8 mouse cellular contexts compared by ENCODE assay signal in the genomic region with DNA sequence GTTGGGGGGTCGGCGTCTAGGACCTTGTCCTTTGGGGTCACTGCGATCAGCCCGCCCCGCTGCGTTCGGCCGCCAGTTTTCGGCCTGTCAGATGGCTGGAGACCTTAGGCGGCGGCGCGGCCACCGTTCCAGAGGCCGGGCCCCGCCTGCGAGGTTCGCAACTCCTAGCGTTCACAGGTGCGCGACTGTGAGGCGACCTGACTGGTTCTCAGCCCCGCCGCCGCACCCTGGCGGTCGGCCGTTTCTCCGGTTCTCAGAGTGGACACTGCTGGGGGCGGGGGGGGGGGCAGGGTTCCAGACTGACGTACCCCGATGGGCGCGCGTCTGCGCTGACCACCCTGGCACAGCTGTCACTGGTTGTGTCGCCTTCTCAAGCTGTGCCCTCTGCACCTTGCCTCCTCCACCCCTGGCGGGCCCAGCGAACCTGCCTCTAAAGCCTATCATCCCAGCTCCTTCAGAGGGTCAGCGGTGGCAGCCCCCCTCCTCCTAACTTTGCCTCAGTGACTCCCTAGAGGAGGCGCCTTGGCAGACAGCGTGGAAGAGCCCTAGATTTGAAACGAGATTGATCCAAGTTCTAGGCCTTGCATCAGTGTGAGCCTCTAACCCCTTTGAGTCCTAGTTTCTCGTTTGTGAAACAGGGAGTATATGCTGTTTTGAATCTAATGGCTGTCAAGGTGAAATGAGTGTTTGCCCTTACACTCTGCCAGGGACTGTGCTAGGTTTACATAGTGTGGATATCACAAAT. TPM values are rescaled to one million over a fixed set of nuclear protein-coding genes. Genes with fewer than 3 reads are reported as not detected.
DNase-seq lines count a peak whose midpoint lies in the region; ATAC-seq lines count a peak whose summit lies in the region.

No protein-coding gene starts in this region.

- WGBS in forebrain, embryonic 11.5 days = 3% methylated on average over 44 of the region's 44 CpGs
- WGBS in liver, embryonic 11.5 days = 1% methylated on average over 44 of the region's 44 CpGs

- no peaks in the 10 kb centered on the region for H3K27me3 ChIP-seq in forebrain, embryonic 11.5 days (ENCODE audit: control insufficient read depth, insufficient read depth, low read length)
- no peaks in the 10 kb centered on the region for H3K27me3 ChIP-seq in liver, embryonic 11.5 days (replicated peaks; ENCODE audit: control insufficient read depth, insufficient read depth, low read length)

- H3K4me3 ChIP-seq in forebrain, embryonic 11.5 days (ENCODE audit: low read depth, low read length) = peak overlapping the region; percentile 88
- peak overlapping the region; percentile 88 for H3K4me3 ChIP-seq in liver, embryonic 11.5 days (ENCODE audit: low read depth, low read length)

- peak overlapping the region; percentile 96 for H3K9ac ChIP-seq in forebrain, embryonic 11.5 days (ENCODE audit: low read length)
- peak overlapping the region; percentile 96 for H3K9ac ChIP-seq in liver, embryonic 11.5 days (ENCODE audit: low read depth, low read length)

- peak; percentile 10 for ATAC-seq in forebrain, embryonic 11.5 days (replicated peaks; ENCODE audit: low FRiP score)
- peak; percentile 8; the same call in 1 of the 2 replicates for ATAC-seq in liver, embryonic 11.5 days (replicated peaks; ENCODE audit: low FRiP score)

- H3K4me2 ChIP-seq in forebrain, embryonic 11.5 days (ENCODE audit: low read depth, low read length, severe bottlenecking) = peak overlapping the region; percentile 95
- peak overlapping the region; percentile 85 for H3K4me2 ChIP-seq in liver, embryonic 11.5 days

- peak overlapping the region; percentile 98 for H3K27ac ChIP-seq in forebrain, embryonic 11.5 days (ENCODE audit: low read depth, low read length)
- H3K27ac ChIP-seq in liver, embryonic 11.5 days (ENCODE audit: low read depth, low read length) = peak overlapping the region; percentile 99

- peak; percentile 23 for DNase-seq in kidney, adult 11 months
- DNase-seq in kidney, postnatal 4 days = no peak
- peak; percentile 62 for DNase-seq in NIH3T3 (ENCODE audit: low read depth)
- DNase-seq in forebrain, embryonic 11.5 days (ENCODE audit: low spot score) = no peak
- no peak for DNase-seq in liver, embryonic 11.5 days (ENCODE audit: low spot score)
- DNase-seq in urinary bladder, postnatal 36 days (ENCODE audit: low spot score in 2 of 2) = no peak
- DNase-seq in c-Kit-positive CD71-positive TER-119-positive erythroid progenitor cells, embryonic 14.5 days (ENCODE audit: low spot score) = no peak
- DNase-seq in layer of hippocampus, adult 9-11 months = no peak

- peaks cover 18% of the 10 kb centered on the region for H3K36me3 ChIP-seq in forebrain, embryonic 11.5 days (ENCODE audit: control insufficient read depth, insufficient read depth, low read length)
- peaks cover 33% of the 10 kb centered on the region for H3K36me3 ChIP-seq in liver, embryonic 11.5 days (ENCODE audit: control insufficient read depth, insufficient read depth, low read length)

- no peaks in the 10 kb centered on the region for H3K9me3 ChIP-seq in forebrain, embryonic 11.5 days (ENCODE audit: control insufficient read depth, low read length)
- H3K9me3 ChIP-seq in liver, embryonic 11.5 days (ENCODE audit: control insufficient read depth, low read length) = no peaks in the 10 kb centered on the region

- H3K4me1 ChIP-seq in forebrain, embryonic 11.5 days (replicated peaks; ENCODE audit: control insufficient read depth, insufficient read depth, low read length) = peaks cover 12% of the 10 kb centered on the region
- peaks cover 14% of the 10 kb centered on the region; the same call in 1 of the 2 replicates for H3K4me1 ChIP-seq in liver, embryonic 11.5 days (replicated peaks; ENCODE audit: control insufficient read depth, insufficient read depth, low read length)

RNA-seq across cellular contexts. Expression of a gene that starts 0.9 kb away (rescaled TPM):
- 29.1 and 35.8 TPM in 2 replicates for polyA plus RNA-seq in forebrain, embryonic 11.5 days (2014; fragmentation: Nextera tagmentation; extraction: Ambion mirVana)
- polyA plus RNA-seq in liver, embryonic 11.5 days (2014; fragmentation: Nextera tagmentation; extraction: Ambion mirVana) = 30.7 and 33.7 TPM in 2 replicates

RNA-seq across cellular contexts. Expression of a gene that starts 10.3 kb away (rescaled TPM):
- polyA plus RNA-seq in forebrain, embryonic 11.5 days (2014; fragmentation: Nextera tagmentation; extraction: Ambion mirVana) = 86.8 and 89.2 TPM in 2 replicates
- 84.5 and 93.9 TPM in 2 replicates for polyA plus RNA-seq in liver, embryonic 11.5 days (2014; fragmentation: Nextera tagmentation; extraction: Ambion mirVana)

RNA-seq across cellular contexts. Expression of a gene that starts 10.3 kb away (rescaled TPM):
- polyA plus RNA-seq in forebrain, embryonic 11.5 days (2014; fragmentation: Nextera tagmentation; extraction: Ambion mirVana) = 729 and 755 TPM in 2 replicates
- 1,022 and 1,135 TPM in 2 replicates for polyA plus RNA-seq in liver, embryonic 11.5 days (2014; fragmentation: Nextera tagmentation; extraction: Ambion mirVana)

RNA-seq across cellular contexts. Expression of a gene that starts 13.7 kb away (rescaled TPM):
- 39.6 and 42.5 TPM in 2 replicates for polyA plus RNA-seq in forebrain, embryonic 11.5 days (2014; fragmentation: Nextera tagmentation; extraction: Ambion mirVana)
- 38.7 and 42.3 TPM in 2 replicates for polyA plus RNA-seq in liver, embryonic 11.5 days (2014; fragmentation: Nextera tagmentation; extraction: Ambion mirVana)

RNA-seq across cellular contexts. Expression of a gene that starts 20.8 kb away (rescaled TPM):
- 31.7 and 33.3 TPM in 2 replicates for polyA plus RNA-seq in forebrain, embryonic 11.5 days (2014; fragmentation: Nextera tagmentation; extraction: Ambion mirVana)
- 28.6 and 30.8 TPM in 2 replicates for polyA plus RNA-seq in liver, embryonic 11.5 days (2014; fragmentation: Nextera tagmentation; extraction: Ambion mirVana)

Comparison
In these comparisons a context has a peak if more than half of its experiments do, and no peak if none do; other contexts are left out.
1. DNase-seq: peak in kidney, adult 11 months (single experiment) and NIH3T3 (single experiment); none in kidney, postnatal 4 days (0 of 2), forebrain, embryonic 11.5 days (single experiment), liver, embryonic 11.5 days (single experiment), urinary bladder, postnatal 36 days (0 of 2), c-Kit-positive CD71-positive TER-119-positive erythroid progenitor cells, embryonic 14.5 days (single experiment) and layer of hippocampus, adult 9-11 months (single experiment).